Mouse (Mus musculus): Measurements from ENCODE around the gene Sec14l2. TPM values are rescaled to one million over a fixed set of nuclear protein-coding genes. Genes with fewer than 3 reads are reported as not detected.
A peak's percentile ranks its signal among the peaks of the same experiment; 100 is the strongest.

Gene Sec14l2
- total and polyA plus RNA-seq, 2 experiments from 2014 or later = 3.4 to 4.4 TPM

DNA sequence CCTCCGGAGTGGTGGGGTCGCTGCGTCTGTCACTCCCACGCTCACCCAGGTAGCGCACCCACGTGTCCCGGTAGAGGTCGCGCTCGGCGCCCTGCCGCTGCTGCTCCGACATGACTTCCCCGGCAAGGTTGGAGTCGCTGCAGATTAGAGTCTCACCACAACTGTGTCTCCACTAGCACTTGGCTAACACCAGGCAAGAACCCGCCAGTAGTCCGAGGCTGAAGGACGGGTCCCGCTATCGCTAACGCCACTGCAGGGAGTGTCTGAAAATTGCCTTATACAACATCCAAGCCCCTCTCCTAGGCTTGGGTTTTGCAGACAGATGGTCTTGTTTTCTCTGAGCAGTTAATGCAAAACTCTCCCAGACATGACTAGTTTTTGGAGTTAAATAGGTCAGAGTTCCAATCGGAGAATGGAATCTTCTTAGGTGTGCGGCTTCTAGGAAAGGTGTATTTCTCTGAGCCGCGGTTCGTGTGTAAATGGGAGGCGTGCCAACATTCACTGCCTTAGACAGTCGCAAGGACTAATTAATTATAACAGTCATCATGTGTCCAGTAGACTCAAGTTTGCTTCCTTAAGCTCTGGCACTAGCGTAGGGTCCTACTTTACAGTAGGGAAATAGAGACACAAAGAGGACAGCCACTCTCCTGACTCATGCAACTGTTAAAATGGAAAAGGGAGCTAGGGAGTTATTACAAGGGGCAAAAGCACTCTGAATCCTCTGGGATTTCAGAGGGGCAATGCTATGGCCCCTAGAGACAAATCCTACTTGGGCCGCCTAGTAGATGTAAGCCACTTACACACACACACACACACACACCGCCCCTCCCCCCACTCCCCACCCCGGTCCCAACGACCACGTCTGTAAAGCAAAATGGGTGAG is 27.8 kb downstream of the Sec14l2 start, which contains the start of gene Mtfp1:
Gene Mtfp1, minus strand, starts transcription at position 275 of the 883 bp plus-strand sequence.
- H3K27ac ChIP-seq (ENCODE audit: low read depth, low read length) = peak within 1 kb of the TSS; percentile 57
- WGBS = 6% methylated on average over 34 of the region's 34 CpGs
- peak; percentile 62 for DNase-seq
- peaks cover 14% of the 10 kb centered on the region for H3K4me1 ChIP-seq (ENCODE audit: insufficient read depth)
- no peak for ATAC-seq
- peak within 1 kb of the TSS; percentile 50 for H3K4me3 ChIP-seq (ENCODE audit: low read depth, low read length)
- H3K9ac ChIP-seq = peak within 1 kb of the TSS; percentile 51
- H3K27me3 ChIP-seq (ENCODE audit: insufficient read depth, low read length) = no peaks in the 10 kb centered on the region
- peak within 1 kb of the TSS; percentile 66 for H3K4me2 ChIP-seq (ENCODE audit: low read depth)
- no peak for TF ChIP-seq CTCF (IDR thresholded peaks at IDR 0.05; ENCODE audit: low read depth)
- no peaks in the 10 kb centered on the region for H3K9me3 ChIP-seq (ENCODE audit: low read length)
- peaks cover 4% of the 10 kb centered on the region; the same call in 1 of the 2 replicates for H3K36me3 ChIP-seq (ENCODE audit: insufficient read depth)

DNA sequence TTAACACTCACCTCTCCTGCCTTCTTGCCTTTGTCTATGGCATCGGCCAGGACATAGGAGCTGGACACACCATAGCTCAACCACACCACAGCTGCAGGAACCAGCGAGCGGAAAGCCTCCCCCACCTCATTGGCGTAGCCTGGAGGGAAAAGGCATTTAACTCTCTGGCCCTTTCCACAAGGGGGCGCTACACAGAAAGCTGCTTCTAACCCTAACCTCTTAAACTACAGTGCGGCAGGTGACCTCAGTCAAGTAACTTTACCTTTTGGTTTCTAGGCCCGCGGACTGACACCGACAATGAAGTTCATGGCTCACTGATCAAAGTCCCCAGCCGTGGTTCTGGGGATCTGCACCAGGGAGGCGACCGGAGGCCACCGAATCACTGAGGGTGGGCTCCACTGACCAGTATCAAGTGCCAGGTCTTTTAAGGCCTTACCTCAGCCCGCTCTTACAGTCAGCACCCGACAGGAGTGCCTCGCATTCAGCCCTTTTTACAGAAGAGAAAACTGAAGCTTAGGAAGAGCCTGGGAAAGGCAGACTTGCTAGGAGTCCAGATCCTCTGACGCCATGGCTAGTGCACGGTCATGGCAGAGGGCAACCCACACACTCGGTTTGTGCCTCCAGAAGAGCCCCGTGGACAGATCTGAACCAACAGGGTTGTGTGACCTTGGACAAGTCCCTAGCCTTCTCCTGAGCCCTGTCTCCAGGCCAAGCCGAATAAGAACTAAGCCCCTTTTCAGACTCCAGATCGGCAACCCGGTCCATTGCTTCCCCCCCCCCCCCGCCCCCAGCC is 28.6 kb downstream of the Sec14l2 start:
- peak; percentile 72 for TF ChIP-seq CTCF (IDR thresholded peaks at IDR 0.05; ENCODE audit: low read depth)

DNA sequence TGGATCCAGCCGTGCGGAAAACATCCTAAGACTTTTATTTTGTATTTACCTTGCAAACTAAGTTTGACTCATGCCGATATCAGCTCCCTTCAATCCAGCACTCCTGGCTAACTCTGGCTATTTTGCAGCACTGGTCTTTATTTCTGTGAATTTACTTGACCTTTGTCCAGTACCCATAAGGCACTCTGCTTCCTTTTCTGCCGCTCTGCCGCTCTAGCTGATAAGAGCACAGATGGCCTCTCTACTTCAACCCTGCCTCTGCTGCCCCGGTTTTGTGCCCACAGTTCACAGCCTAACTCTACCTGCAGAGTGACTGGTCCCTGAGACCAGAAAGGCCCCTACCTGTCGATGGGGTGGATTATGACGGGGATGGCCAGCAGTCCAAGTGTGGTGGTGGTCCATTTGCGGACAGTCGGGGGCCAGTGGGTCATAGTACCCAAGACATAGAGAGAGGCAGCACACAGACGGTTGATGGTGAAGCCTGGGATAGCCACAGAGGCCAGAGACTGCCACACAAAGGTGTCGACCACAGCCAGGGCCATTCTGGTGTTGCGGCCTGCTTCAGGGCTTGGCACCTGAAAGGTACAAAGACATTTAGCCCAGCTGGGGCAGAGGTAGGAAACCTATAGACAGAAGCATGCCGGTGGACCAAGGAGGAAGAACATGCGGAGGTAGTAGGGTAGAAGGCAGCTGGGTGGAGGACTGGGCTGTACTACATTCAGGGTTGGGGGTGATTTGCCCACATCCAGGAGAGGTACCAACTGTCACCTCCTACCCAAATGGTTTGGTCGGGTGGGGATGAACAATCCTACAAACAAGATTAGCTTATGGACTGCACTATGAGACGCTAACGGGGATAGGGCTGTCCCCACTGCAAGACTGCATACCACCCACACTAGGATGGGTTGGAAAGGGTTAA is 29.5 kb downstream of the Sec14l2 start:
- WGBS = 85% methylated on average over 18 of the region's 18 CpGs
- DNase-seq (no peak), ATAC-seq (no peak)
- no peak overlapping the region for H3K27ac ChIP-seq (ENCODE audit: low read depth, low read length)
- H3K36me3 ChIP-seq (ENCODE audit: insufficient read depth) = peaks cover 4% of the 10 kb centered on the region; the same call in 1 of the 2 replicates
- no peak overlapping the region for H3K9ac ChIP-seq
- no peaks in the 10 kb centered on the region for H3K27me3 ChIP-seq (ENCODE audit: insufficient read depth, low read length)
- peak overlapping the region; percentile 66; the same call in 1 of the 2 replicates for H3K4me2 ChIP-seq (ENCODE audit: low read depth)
- peaks cover 14% of the 10 kb centered on the region for H3K4me1 ChIP-seq (ENCODE audit: insufficient read depth)
- H3K9me3 ChIP-seq (ENCODE audit: low read length) = no peaks in the 10 kb centered on the region
- no peak for TF ChIP-seq CTCF (IDR thresholded peaks at IDR 0.05; ENCODE audit: low read depth)
- no peak overlapping the region for H3K4me3 ChIP-seq (ENCODE audit: low read depth, low read length)

More for the DNA sequence above, 28.6 kb downstream of the Sec14l2 start:
- peak overlapping the region; percentile 48 for H3K9ac ChIP-seq
- ATAC-seq (no peak), DNase-seq (peak; percentile 48)
- peaks cover 14% of the 10 kb centered on the region for H3K4me1 ChIP-seq (ENCODE audit: insufficient read depth)
- 8% methylated on average over 21 of the region's 24 CpGs for WGBS
- H3K27ac ChIP-seq (ENCODE audit: low read depth, low read length) = peak overlapping the region; percentile 47; the same call in 1 of the 2 replicates
- no peaks in the 10 kb centered on the region for H3K27me3 ChIP-seq (ENCODE audit: insufficient read depth, low read length)
- no peaks in the 10 kb centered on the region for H3K9me3 ChIP-seq (ENCODE audit: low read length)
- peak overlapping the region; percentile 66 for H3K4me2 ChIP-seq (ENCODE audit: low read depth)
- H3K4me3 ChIP-seq (ENCODE audit: low read depth, low read length) = peak overlapping the region; percentile 50
- peaks cover 4% of the 10 kb centered on the region; the same call in 1 of the 2 replicates for H3K36me3 ChIP-seq (ENCODE audit: insufficient read depth)

DNA sequence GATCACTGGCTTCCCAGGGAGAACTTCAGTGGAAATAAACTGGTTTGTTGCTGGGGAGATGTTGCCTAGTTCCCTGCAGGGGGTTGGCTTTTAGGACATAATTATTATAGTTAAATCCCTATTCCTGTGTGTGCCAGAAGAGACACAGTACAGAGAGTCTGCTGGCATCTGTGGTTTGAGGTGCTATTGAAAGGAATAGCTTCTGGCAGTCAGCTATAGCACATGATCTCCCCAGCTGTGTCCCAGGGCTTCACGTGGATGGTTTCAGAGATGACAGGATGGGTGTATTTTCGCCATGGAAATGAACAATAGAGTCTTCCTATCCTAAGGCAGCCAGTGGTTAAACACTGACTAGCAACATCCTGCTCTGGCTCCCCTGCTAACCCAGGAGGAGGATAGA is 35.9 kb downstream of the Sec14l2 start:
- no peak overlapping the region for H3K4me3 ChIP-seq (ENCODE audit: low read depth, low read length)
- H3K9me3 ChIP-seq (ENCODE audit: low read length) = no peaks in the 10 kb centered on the region
- no peak for TF ChIP-seq CTCF (IDR thresholded peaks at IDR 0.05; ENCODE audit: low read depth)
- ATAC-seq (peak; percentile 81), DNase-seq (peak; percentile 22)
- H3K4me1 ChIP-seq (ENCODE audit: insufficient read depth) = no peaks in the 10 kb centered on the region
- no peak overlapping the region for H3K27ac ChIP-seq (ENCODE audit: low read depth, low read length)
- no peak overlapping the region for H3K9ac ChIP-seq
- peaks cover 4% of the 10 kb centered on the region; the same call in 1 of the 2 replicates for H3K36me3 ChIP-seq (ENCODE audit: insufficient read depth)
- no peaks in the 10 kb centered on the region for H3K27me3 ChIP-seq (ENCODE audit: insufficient read depth, low read length)
- WGBS = 49% methylated on average over 2 of the region's 2 CpGs
- H3K4me2 ChIP-seq (ENCODE audit: low read depth) = no peak overlapping the region

DNA sequence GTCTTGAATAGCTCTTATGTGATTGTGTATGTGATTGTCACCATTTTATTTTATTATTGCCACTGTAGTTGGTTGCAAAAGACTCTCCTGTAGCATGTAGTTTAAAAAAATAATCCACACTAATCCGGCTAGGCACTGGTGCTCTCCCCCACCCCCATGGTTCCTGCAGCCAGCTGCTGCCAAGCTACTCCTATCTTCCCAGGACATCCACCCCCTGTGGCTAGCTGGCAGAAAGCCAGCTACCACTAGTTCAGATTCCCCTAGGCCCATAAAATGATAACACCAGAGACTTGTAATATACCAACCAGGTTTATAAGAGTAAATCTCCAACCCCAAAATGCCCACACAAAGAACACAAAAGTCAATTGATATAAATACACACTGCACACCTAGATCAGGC is 37.0 kb downstream of the Sec14l2 start:
- 43% methylated on average over 1 of the region's 1 CpGs for WGBS
- H3K9me3 ChIP-seq (ENCODE audit: low read length) = no peaks in the 10 kb centered on the region
- H3K4me1 ChIP-seq (ENCODE audit: insufficient read depth) = no peaks in the 10 kb centered on the region
- ATAC-seq (no peak), DNase-seq (no peak)
- H3K36me3 ChIP-seq (ENCODE audit: insufficient read depth) = peaks cover 1% of the 10 kb centered on the region; the same call in 1 of the 2 replicates
- H3K9ac ChIP-seq = no peak overlapping the region
- TF ChIP-seq CTCF (IDR thresholded peaks at IDR 0.05; ENCODE audit: low read depth) = no peak
- H3K4me3 ChIP-seq (ENCODE audit: low read depth, low read length) = no peak overlapping the region
- H3K4me2 ChIP-seq (ENCODE audit: low read depth) = no peak overlapping the region
- no peaks in the 10 kb centered on the region for H3K27me3 ChIP-seq (ENCODE audit: insufficient read depth, low read length)
- H3K27ac ChIP-seq (ENCODE audit: low read depth, low read length) = no peak overlapping the region
